Mouse (Mus musculus) stomach, postnatal 0 days (tissue): ENCODE data around the gene Zmpste24. TPM values are rescaled to one million over a fixed set of nuclear protein-coding genes. Genes with fewer than 3 reads are reported as not detected.

Source experiments
- ATAC-seq: fragments of 200-750 bp; cut with Nextera tagmentation; 2 replicates; pipeline ENCODE4 v1.8.0; 2017; ENCODE audit not compliant: low FRiP score, low TSS enrichment
- DNase-seq: peaks from one replicate; pipeline ENCODE4 v3.0.0-alpha.2; 2016; ENCODE audit warnings: low spot score
- H3K27ac ChIP-seq: fragments of 300-500 bp; sonication (generic); replicated peaks from 2 replicates; pipeline ENCODE4 v1.5.1; 2014; ENCODE audit warnings: mild to moderate bottlenecking, control low read depth
- H3K27me3 ChIP-seq: fragments of 300-500 bp; sonication (generic); 2 replicates; pipeline ENCODE4 v1.6.1; 2014; ENCODE audit warnings: low read length; ENCODE audit not compliant: control insufficient read depth, insufficient read depth
- H3K36me3 ChIP-seq: fragments of 300-500 bp; sonication (generic); 2 replicates; pipeline ENCODE4 v1.6.1; 2014; ENCODE audit warnings: low read length, mixed read lengths; ENCODE audit not compliant: control insufficient read depth, insufficient read depth
- H3K4me1 ChIP-seq: fragments of 300-500 bp; sonication (generic); replicated peaks from 2 replicates; pipeline ENCODE4 v1.6.1; 2014; ENCODE audit warnings: antibody characterized with exemption; ENCODE audit not compliant: control insufficient read depth, insufficient read depth
- H3K4me2 ChIP-seq: fragments of 300-500 bp; sonication (generic); replicated peaks from 2 replicates; pipeline ENCODE4 v1.6.1; 2014; ENCODE audit warnings: low read depth, mild to moderate bottlenecking, control low read depth, moderate library complexity
- H3K4me3 ChIP-seq: fragments of 300-500 bp; sonication (generic); 2 replicates; pipeline ENCODE4 v1.5.1; 2014; ENCODE audit warnings: low read depth, low read length, control low read depth
- H3K9ac ChIP-seq: fragments of 300-500 bp; sonication (generic); 2 replicates; pipeline ENCODE4 v1.6.1; 2014; ENCODE audit warnings: mild to moderate bottlenecking, low read length, control low read depth, mixed read lengths
- H3K9me3 ChIP-seq: fragments of 300-500 bp; sonication (generic); 2 replicates; pipeline ENCODE4 v1.6.1; 2016; ENCODE audit warnings: low read length; ENCODE audit not compliant: control insufficient read depth
- CTCF ChIP-seq: IDR thresholded peaks from 2 replicates; pipeline ENCODE4 v1.5.1; 2016; ENCODE audit warnings: antibody characterized with exemption, low read depth, mild to moderate bottlenecking, moderate library complexity
- EP300 ChIP-seq: optimal IDR thresholded peaks from 2 replicates; pipeline ENCODE3; 2016; ENCODE audit warnings: antibody characterized with exemption
- WGBS: fragments of 180-500 bp; shearing (Covaris S2); extraction: QIAGEN DNeasy Blood & Tissue Kit; methylation state at CpG from one replicate; pipeline ENCODE4 v1.1.7; 2014; 5-methylcytosine and 5-hydroxymethylcytosine counted together
- polyA plus RNA-seq: library from polyadenylated mRNA; unstranded; fragments of >200 nt; fragmentation: Nextera tagmentation; extraction: Ambion mirVana; gene quantifications from 2 replicates; pipeline ENCODE4 v1.2.1, GENCODE M21; 2015

The Zmpste24 gene
- polyA plus RNA-seq, 1 experiment from 2014 or later: 22.7 TPM

GRCm38 (mm10) chr4:121015268-121015659 is 82.8 kb downstream of the Zmpste24 start:
- ATAC-seq (no peak), DNase-seq (no peak)
- no peak overlapping the region for H3K27ac ChIP-seq
- 0 out of 2 replicates have a peak overlapping the region, but pooled peaks have one; percentile 0 for H3K4me2 ChIP-seq
- TF ChIP-seq CTCF (no peak), EP300 (no peak)
- no peaks in the 10 kb centered on the region for H3K4me1 ChIP-seq
- no peaks in the 10 kb centered on the region for H3K27me3 ChIP-seq
- no peak overlapping the region; the same call in 1 of the 2 replicates for H3K4me3 ChIP-seq
- H3K9ac ChIP-seq: no peak overlapping the region
- H3K36me3 ChIP-seq: no peaks in the 10 kb centered on the region
- no peaks in the 10 kb centered on the region for H3K9me3 ChIP-seq
- WGBS: 67% methylated on average over 7 of the region's 7 CpGs

GRCm38 (mm10) chr4:121014594-121015267 is 83.3 kb downstream of the Zmpste24 start:
- Histone ChIP-seq H3K9ac (no peak overlapping the region), H3K27me3 (no peaks in the 10 kb centered on the region), H3K36me3 (no peaks in the 10 kb centered on the region), H3K4me3 (no peak overlapping the region), H3K9me3 (no peaks in the 10 kb centered on the region), H3K4me2 (0 out of 2 replicates have a peak overlapping the region, but pooled peaks have one; percentile 0), H3K27ac (no peak overlapping the region), H3K4me1 (no peaks in the 10 kb centered on the region)
- no peak for TF ChIP-seq EP300
- no peak for TF ChIP-seq CTCF
- ATAC-seq (no peak), DNase-seq (no peak)
- WGBS: 48% methylated on average over 10 of the region's 10 CpGs

- no peak for TF ChIP-seq CTCF
- no peak for TF ChIP-seq EP300
- WGBS: 71% methylated on average over 11 of the region's 11 CpGs
- Histone ChIP-seq H3K9ac (no peak overlapping the region), H3K27ac (no peak overlapping the region), H3K36me3 (no peaks in the 10 kb centered on the region), H3K4me3 (no peak overlapping the region), H3K4me1 (no peaks in the 10 kb centered on the region), H3K4me2 (no peak overlapping the region), H3K9me3 (no peaks in the 10 kb centered on the region), H3K27me3 (no peaks in the 10 kb centered on the region)
- DNase-seq (no peak), ATAC-seq (no peak)
Measured at GRCm38 (mm10) chr4:121010770-121011549, 87.1 kb downstream of the Zmpste24 start.

Other genes with a start within 250 kb of the Zmpste24 start
- gene Rims3, start 243.4 kb downstream of the Zmpste24 start, polyA plus RNA-seq: 0.70 and 0.92 TPM in 2 replicates
- gene Exo5, start 173.2 kb downstream of the Zmpste24 start, polyA plus RNA-seq: 10.2 and 10.4 TPM in 2 replicates
- 1.9 and 2.3 TPM in 2 replicates for gene Zfp69, start 146.5 kb downstream of the Zmpste24 start, polyA plus RNA-seq
- 16.1 and 17.3 TPM in 2 replicates for gene Smap2, start 81.0 kb downstream of the Zmpste24 start, polyA plus RNA-seq
- gene Col9a2, start 58.9 kb downstream of the Zmpste24 start, polyA plus RNA-seq: 5.7 and 7.6 TPM in 2 replicates
- gene Tmco2, start 11.0 kb upstream of the Zmpste24 start, polyA plus RNA-seq: not detected in 2 replicates
- gene Rlf, start 116.8 kb upstream of the Zmpste24 start, polyA plus RNA-seq: 6.9 and 7.7 TPM in 2 replicates
- 0.29 and 0.35 TPM in 2 replicates for gene Gm12888, start 226.7 kb upstream of the Zmpste24 start, polyA plus RNA-seq